Mouse (Mus musculus): ENCODE data around the gene Larp7.
A peak's percentile ranks its signal among the peaks of the same experiment; 100 is the strongest.

The Larp7 gene

DNA sequence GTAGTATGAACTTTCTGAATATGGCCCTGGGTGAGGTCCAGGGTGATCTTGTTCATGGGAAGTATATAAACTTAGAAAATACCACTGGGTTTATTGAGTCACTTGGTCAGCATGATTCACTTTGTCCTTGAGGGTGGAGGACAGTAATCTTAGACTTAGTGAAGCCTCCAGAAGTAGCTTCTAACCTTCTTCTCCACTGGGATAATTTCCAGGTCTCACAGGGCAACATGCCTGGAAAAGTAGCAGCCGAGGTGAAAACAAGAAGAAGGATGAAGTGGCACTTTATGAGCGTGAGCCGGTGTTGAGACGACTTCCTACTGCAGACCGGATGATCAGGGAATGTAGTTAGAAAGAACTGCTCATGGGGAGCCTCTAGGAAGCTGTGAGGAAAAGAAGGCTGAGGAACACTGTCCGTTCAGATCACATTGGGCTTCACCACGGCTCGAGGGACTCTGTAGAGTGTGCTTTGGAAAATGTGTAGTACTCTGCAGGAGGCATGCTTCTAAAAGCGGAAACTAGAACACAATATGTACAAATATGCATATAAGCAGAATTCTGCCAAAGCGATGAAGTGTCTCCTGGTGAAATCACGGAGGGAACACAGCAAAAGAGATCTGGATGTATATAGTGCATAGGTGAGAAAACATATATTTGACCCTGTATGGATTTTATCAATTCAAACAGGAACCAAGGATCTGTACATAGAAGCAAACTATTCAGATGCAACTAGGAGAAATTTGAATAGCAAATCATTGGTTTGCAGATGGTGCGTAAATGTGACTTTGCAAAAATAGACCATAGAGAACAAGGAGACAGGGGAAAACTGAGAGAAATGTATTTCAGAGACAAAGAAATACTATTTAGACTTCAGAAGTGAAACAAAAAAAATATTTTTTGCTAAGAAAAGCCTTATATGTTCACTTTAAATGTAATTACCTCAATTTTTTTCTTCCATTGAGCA lies 41.1 kb downstream of the Larp7 start:
- no peak for DNase-seq

GRCm38 (mm10) chr3:127507878-127508783 lies 45.0 kb downstream of the Larp7 start:
- no peak for DNase-seq

DNA sequence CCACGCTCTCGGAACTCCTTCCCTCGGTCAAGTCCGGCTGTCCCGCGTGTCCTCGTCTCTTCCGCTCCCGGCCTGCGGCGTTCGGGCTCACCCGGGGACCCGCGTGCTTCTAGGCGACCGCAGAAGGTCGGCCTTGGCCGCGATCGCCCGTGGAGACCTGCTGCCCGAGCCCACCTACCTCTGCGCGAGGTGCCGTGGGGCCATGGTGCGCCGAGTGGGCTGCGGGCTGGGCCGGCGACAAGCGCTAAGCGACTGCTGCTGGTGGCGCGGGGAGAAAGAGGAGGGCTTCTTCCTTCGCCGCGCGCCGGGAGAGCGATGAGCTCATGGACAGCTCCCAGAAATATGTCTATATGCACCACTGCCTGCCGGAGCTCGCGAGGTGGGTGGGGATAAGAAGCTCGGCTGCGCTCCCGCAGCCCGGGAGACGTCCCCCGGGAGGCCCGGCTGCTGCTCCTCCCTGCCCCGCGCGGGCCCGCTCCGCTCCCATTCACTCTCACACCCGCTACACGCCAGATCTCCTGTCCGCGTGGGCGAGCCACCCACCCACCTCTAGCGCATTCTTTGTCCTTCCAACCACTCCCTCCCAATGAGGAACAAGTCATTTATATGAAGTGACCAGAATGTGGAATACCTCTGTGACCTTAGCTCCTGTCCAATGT lies 54.3 kb downstream of the Larp7 start, which contains the start of gene Ank2:
Gene Ank2, minus strand, starts transcription at position 609 of the 659 bp plus-strand sequence.
- DNase-seq: peak; percentile 15

DNA sequence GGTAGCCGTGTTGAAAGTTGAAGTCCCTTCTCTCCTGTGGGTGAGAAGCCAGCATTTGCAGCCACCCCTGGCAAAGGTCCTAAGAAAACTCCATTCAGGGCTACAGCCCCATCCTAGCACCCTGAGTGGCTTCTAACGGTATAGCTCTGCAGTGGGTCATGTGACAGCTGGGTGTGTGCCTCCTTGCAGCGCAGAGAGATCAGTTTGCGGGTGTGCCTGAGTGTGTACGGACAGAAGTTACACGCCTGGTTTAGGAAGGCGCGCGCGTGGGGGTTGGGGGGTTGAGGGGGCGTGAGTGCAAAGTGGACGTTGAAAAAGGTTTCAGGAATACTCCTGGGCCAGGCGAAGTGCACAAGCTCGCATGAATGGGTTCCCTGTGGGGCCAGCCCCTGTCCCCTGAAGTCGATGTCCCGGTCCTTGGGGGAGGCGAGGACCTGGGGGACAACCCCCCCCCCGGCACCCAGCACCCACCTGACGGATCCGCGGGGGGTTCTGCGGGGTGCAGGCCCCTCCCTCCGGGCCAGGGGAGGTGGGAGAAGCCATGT lies 54.9 kb downstream of the Larp7 start:
- DNase-seq: no peak

DNA sequence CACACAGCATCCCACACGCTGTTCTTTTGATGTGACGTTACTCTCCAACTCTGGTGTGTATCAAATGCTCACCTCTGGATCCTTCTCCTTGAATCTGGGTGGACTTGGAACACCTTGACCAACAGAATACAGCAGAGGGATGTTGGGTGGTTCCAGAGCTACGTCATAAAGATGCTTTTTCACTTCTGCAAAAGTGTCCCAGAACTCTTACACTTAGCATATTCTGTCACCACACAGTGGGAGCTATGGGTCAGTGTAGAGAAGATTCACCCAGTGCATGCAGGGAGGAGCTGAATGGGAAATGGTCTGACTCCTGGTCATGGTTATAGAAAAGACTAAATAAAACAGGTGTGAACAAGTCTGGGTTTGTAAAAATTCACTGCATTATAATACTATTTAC lies 60.5 kb downstream of the Larp7 start:
- DNase-seq: no peak

GRCm38 (mm10) chr3:127487302-127487701 lies 65.8 kb downstream of the Larp7 start:
- no peak for DNase-seq

All from thymus, postnatal 4 days (tissue).